Mouse (Mus musculus) brown adipose tissue, adult 24 weeks (tissue): ENCODE results near the gene Msx3. TPM values are rescaled to one million over a fixed set of nuclear protein-coding genes. Genes with fewer than 3 reads are reported as not detected.

Experiments
- H3K27ac ChIP-seq: fragments of 200-500 bp; replicated peaks from 2 replicates; pipeline ENCODE4 v1.5.1; 2012; ENCODE audit warnings: low read depth, mild to moderate bottlenecking, low read length
- H3K4me1 ChIP-seq: fragments of 200-500 bp; 2 replicates; pipeline ENCODE4 v1.6.1; 2012; ENCODE audit warnings: low read length, mixed read lengths; ENCODE audit not compliant: control insufficient read depth, insufficient read depth, insufficient read length
- H3K4me3 ChIP-seq: fragments of 200-500 bp; 2 replicates; pipeline ENCODE4 v1.5.1; 2012; ENCODE audit warnings: low read depth, mild to moderate bottlenecking, low read length, moderate library complexity; ENCODE audit not compliant: insufficient read depth
- polyA plus RNA-seq: library from polyadenylated mRNA; stranded (reverse); fragments of >200 nt; gene quantifications from 2 replicates; pipeline ENCODE4 v1.2.4, GENCODE M21; 2012; ENCODE audit not compliant: missing spikeins, insufficient read depth, insufficient read length

The Msx3 gene
- polyA plus RNA-seq, 1 experiment = not detected

GRCm38 (mm10) chr7:140063092-140063491 is 14.2 kb upstream of the Msx3 start:
- H3K4me1 ChIP-seq = peaks cover 3% of the 10 kb centered on the region; the same call in 1 of the 2 replicates
- no peak overlapping the region for H3K4me3 ChIP-seq
- no peak overlapping the region for H3K27ac ChIP-seq

GRCm38 (mm10) chr7:140062307-140062706 is 13.4 kb upstream of the Msx3 start:
- Histone ChIP-seq H3K4me3 (no peak overlapping the region), H3K4me1 (peaks cover 3% of the 10 kb centered on the region; the same call in 1 of the 2 replicates), H3K27ac (no peak overlapping the region)

GRCm38 (mm10) chr7:140061832-140062130 is 12.9 kb upstream of the Msx3 start:
- Histone ChIP-seq H3K27ac (no peak overlapping the region), H3K4me1 (peaks cover 3% of the 10 kb centered on the region; the same call in 1 of the 2 replicates), H3K4me3 (no peak overlapping the region)

- Histone ChIP-seq H3K4me3 (no peak overlapping the region), H3K4me1 (peaks cover 3% of the 10 kb centered on the region; the same call in 1 of the 2 replicates), H3K27ac (no peak overlapping the region)
Measured at GRCm38 (mm10) chr7:140060936-140061831, 12.3 kb upstream of the Msx3 start.

GRCm38 (mm10) chr7:140059601-140060000 is 10.7 kb upstream of the Msx3 start:
- no peak overlapping the region for H3K27ac ChIP-seq

GRCm38 (mm10) chr7:140058528-140058927 is 9.6 kb upstream of the Msx3 start:
- no peak overlapping the region for H3K27ac ChIP-seq
- H3K4me1 ChIP-seq = peaks cover 3% of the 10 kb centered on the region; the same call in 1 of the 2 replicates
- peak overlapping the region; percentile 46; the same call in 1 of the 2 replicates for H3K4me3 ChIP-seq

More at GRCm38 (mm10) chr7:140059601-140060000, 10.7 kb upstream of the Msx3 start:
- Histone ChIP-seq H3K4me3 (no peak overlapping the region), H3K4me1 (peaks cover 3% of the 10 kb centered on the region; the same call in 1 of the 2 replicates)

GRCm38 (mm10) chr7:140057413-140058407 is 8.8 kb upstream of the Msx3 start:
- Histone ChIP-seq H3K4me3 (peak overlapping the region; percentile 46), H3K4me1 (peaks cover 3% of the 10 kb centered on the region; the same call in 1 of the 2 replicates), H3K27ac (no peak overlapping the region)

GRCm38 (mm10) chr7:140054124-140054523 is 5.2 kb upstream of the Msx3 start:
- Histone ChIP-seq H3K27ac (no peak overlapping the region), H3K4me1 (no peaks in the 10 kb centered on the region), H3K4me3 (no peak overlapping the region)

GRCm38 (mm10) chr7:140049115-140049689 is 313 bp upstream of the Msx3 start:
- Histone ChIP-seq H3K4me1 (no peaks in the 10 kb centered on the region), H3K27ac (no peak overlapping the region), H3K4me3 (peak overlapping the region; percentile 51)

- Histone ChIP-seq H3K4me1 (no peaks in the 10 kb centered on the region), H3K27ac (no peak overlapping the region), H3K4me3 (peak overlapping the region; percentile 51)
Measured at GRCm38 (mm10) chr7:140047811-140048311, 1.0 kb downstream of the Msx3 start.

GRCm38 (mm10) chr7:140045546-140045945 is 3.3 kb downstream of the Msx3 start:
- Histone ChIP-seq H3K4me3 (no peak overlapping the region), H3K4me1 (no peaks in the 10 kb centered on the region), H3K27ac (no peak overlapping the region)

GRCm38 (mm10) chr7:140042728-140043127 is 6.2 kb downstream of the Msx3 start:
- H3K4me1 ChIP-seq = no peaks in the 10 kb centered on the region
- H3K27ac ChIP-seq = no peak overlapping the region
- no peak overlapping the region for H3K4me3 ChIP-seq

GRCm38 (mm10) chr7:140037171-140037555 is 11.7 kb downstream of the Msx3 start:
- Histone ChIP-seq H3K27ac (no peak overlapping the region), H3K4me3 (0 out of 2 replicates have a peak overlapping the region, but pooled peaks have one; percentile 88), H3K4me1 (no peaks in the 10 kb centered on the region)

- H3K4me1 ChIP-seq = no peaks in the 10 kb centered on the region
- H3K4me3 ChIP-seq = peak within 1 kb of the TSS; percentile 88
- peak within 1 kb of the TSS; percentile 79 for H3K27ac ChIP-seq
Measured at GRCm38 (mm10) chr7:140036281-140037170, 12.4 kb downstream of the Msx3 start, which contains the start of the genes Zfp511 and Tubgcp2. Zfp511 (plus strand) TSS chr7:140036391. Tubgcp2 (minus strand) TSS chr7:140036669.
